Mouse (Mus musculus) ES-Bruce4 (cell line): Measurements from ENCODE around the gene Slc9a3.

ENCODE experiments used
- CTCF ChIP-seq: IDR thresholded peaks from one replicate; pipeline ENCODE4 v1.8.1; 2011; ENCODE audit warnings: low read depth, low read length
- EP300 ChIP-seq: IDR thresholded peaks from 2 replicates; pipeline ENCODE4 v1.6.1; 2011; ENCODE audit warnings: low read depth, low read length; ENCODE audit not compliant: insufficient read depth
- POLR2A ChIP-seq: IDR thresholded peaks from one replicate; pipeline ENCODE4 v1.8.1; 2011; ENCODE audit warnings: low read length; ENCODE audit not compliant: insufficient read depth

- TF ChIP-seq CTCF: no peak
- no peak for TF ChIP-seq POLR2A
- TF ChIP-seq EP300: no peak
Observed at GRCm38 (mm10) chr13:74121141-74121602, at the start of gene Slc9a3.
